Mouse (Mus musculus): Measurements from ENCODE around the gene Col12a1.

DNA sequence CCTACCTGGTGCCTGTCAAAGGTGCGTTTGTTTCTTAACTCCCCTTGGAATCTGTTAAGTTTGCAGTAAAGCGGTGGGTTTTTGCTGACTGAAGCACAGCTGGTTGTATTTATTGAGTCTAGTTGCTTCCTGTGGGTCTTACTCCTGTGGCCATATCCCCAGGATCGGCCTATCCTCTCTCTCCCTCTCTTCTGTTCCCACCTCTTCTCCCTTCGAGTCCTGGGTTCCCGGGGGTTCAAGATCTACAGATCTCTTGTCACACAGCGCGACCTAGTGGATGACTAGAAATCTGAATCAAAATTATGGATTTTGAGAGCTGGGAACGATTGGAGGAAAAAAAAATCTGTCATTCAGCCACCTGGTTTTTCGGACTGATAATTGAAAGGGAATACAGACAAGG lies 2.4 kb upstream of the Col12a1 start:
- TF ChIP-seq CTCF (IDR thresholded peaks at IDR 0.05; ENCODE audit: insufficient read depth, low read length) (peak; percentile 37; the same call in 1 of the 2 replicates), POLR2A (IDR thresholded peaks at IDR 0.05; ENCODE audit: borderline replicate concordance, extremely low read depth, low read depth, low read length) (no peak)
